Mouse (Mus musculus): Measurements from ENCODE around the gene Adamts1. TPM values are rescaled to one million over a fixed set of nuclear protein-coding genes. Genes with fewer than 3 reads are reported as not detected.

Gene Adamts1
- total and polyA plus RNA-seq, 3 experiments, result 18.4 to 32.8 (median 31.7) TPM

DNA sequence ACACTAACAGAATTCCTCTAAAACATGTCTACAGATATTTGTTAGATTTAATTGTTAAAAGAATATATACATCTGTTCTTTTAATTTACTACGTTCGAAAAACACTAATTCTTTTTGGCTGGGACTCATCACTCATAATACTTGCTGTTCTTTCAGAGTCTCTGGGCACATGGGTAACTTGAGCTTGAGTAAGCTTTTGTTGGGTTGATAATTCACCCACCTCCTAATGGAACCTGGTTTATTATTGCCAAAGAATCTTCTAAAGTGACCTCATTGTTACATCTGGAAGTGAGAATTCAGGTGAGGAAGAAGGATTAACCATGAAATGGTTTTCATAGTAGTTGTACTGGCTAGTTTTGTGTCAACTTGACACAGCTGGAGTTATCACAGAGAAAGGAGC, 21.8 kb downstream of the Adamts1 start:
- Histone ChIP-seq H3K4me1 (ENCODE audit: control insufficient read depth, insufficient read depth, low read length) (no peaks in the 10 kb centered on the region), H3K9ac (ENCODE audit: low read depth, low read length) (no peak overlapping the region), H3K27ac (no peak overlapping the region), H3K36me3 (ENCODE audit: control insufficient read depth, insufficient read depth, low read length) (no peaks in the 10 kb centered on the region), H3K4me3 (no peak overlapping the region), H3K27me3 (ENCODE audit: control insufficient read depth, insufficient read depth, low read length) (no peaks in the 10 kb centered on the region), H3K79me2 (replicated peaks; ENCODE audit: control insufficient read depth, insufficient read depth, low read length) (no peaks in the 10 kb centered on the region)
- no peak for TF ChIP-seq EP300 (IDR thresholded peaks at IDR 0.05; ENCODE audit: insufficient read depth, low read depth, low read length)
- no peak for TF ChIP-seq POLR2A (IDR thresholded peaks at IDR 0.05; ENCODE audit: insufficient read depth, low read depth, low read length)
- no peak for TF ChIP-seq CTCF (IDR thresholded peaks at IDR 0.05)
- 76% methylated on average over 2 of the region's 2 CpGs for WGBS
- intact Hi-C loops (cut with DNase I), result loop anchor here (2.0 kb wide), 1 partner anchor 20 kb away; no protein-coding TSS in a partner anchor
- DNase-seq, result no peak

- DNase-seq, result no peak
- H3K36me3 ChIP-seq (ENCODE audit: control insufficient read depth, insufficient read depth, low read length), result no peaks in the 10 kb centered on the region
- intact Hi-C loops (cut with DNase I), result loop anchor here (2.0 kb wide), 1 partner anchor 21 kb away; no protein-coding TSS in a partner anchor
- no peaks in the 10 kb centered on the region for H3K79me2 ChIP-seq (replicated peaks; ENCODE audit: control insufficient read depth, insufficient read depth, low read length)
- H3K4me1 ChIP-seq (ENCODE audit: control insufficient read depth, insufficient read depth, low read length), result no peaks in the 10 kb centered on the region
- peak; percentile 86 for TF ChIP-seq CTCF (IDR thresholded peaks at IDR 0.05)
- no peak for TF ChIP-seq EP300 (IDR thresholded peaks at IDR 0.05; ENCODE audit: insufficient read depth, low read depth, low read length)
- no peak for TF ChIP-seq POLR2A (IDR thresholded peaks at IDR 0.05; ENCODE audit: insufficient read depth, low read depth, low read length)
- no peak overlapping the region for H3K4me3 ChIP-seq
- H3K27me3 ChIP-seq (ENCODE audit: control insufficient read depth, insufficient read depth, low read length), result no peaks in the 10 kb centered on the region
- no peak overlapping the region for H3K27ac ChIP-seq
- H3K9ac ChIP-seq (ENCODE audit: low read depth, low read length), result no peak overlapping the region
These were observed 23.1 kb downstream of the Adamts1 start for GRCm38 (mm10) chr16:85779775-85780174.

DNA sequence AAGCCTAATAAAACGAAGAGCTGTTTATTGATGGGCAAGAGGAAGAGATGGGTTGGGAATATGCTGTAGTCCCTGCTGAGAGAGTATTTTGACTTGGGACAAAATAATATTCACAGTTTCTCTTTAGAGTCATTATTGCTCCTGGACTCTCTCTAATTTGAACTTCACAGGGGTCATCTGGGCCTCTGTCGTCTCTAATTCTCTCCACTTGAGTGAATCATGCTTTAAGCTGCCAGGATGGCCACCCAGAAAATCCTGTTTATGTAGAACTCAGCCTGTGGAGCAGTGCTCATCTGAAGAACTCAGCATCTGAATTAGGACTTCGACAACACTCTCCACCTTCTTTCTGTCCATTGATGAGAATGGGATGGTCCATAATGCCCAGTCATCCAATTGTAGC, 30.6 kb downstream of the Adamts1 start:
- Histone ChIP-seq H3K27me3 (ENCODE audit: control insufficient read depth, insufficient read depth, low read length) (no peaks in the 10 kb centered on the region), H3K4me3 (no peak overlapping the region), H3K79me2 (replicated peaks; ENCODE audit: control insufficient read depth, insufficient read depth, low read length) (no peaks in the 10 kb centered on the region), H3K9ac (ENCODE audit: low read depth, low read length) (no peak overlapping the region), H3K4me1 (ENCODE audit: control insufficient read depth, insufficient read depth, low read length) (no peaks in the 10 kb centered on the region), H3K27ac (no peak overlapping the region), H3K36me3 (ENCODE audit: control insufficient read depth, insufficient read depth, low read length) (no peaks in the 10 kb centered on the region)
- TF ChIP-seq EP300 (IDR thresholded peaks at IDR 0.05; ENCODE audit: insufficient read depth, low read depth, low read length) (no peak), POLR2A (IDR thresholded peaks at IDR 0.05; ENCODE audit: insufficient read depth, low read depth, low read length) (no peak), CTCF (IDR thresholded peaks at IDR 0.05) (no peak)
- no peak for DNase-seq
- WGBS, result 79% methylated on average over 3 of the region's 3 CpGs
- intact Hi-C loops (cut with DNase I), result no loop called here

- Histone ChIP-seq H3K4me1 (ENCODE audit: control insufficient read depth, insufficient read depth, low read length) (peaks cover 3% of the 10 kb centered on the region), H3K9ac (ENCODE audit: low read depth, low read length) (no peak overlapping the region), H3K4me3 (no peak overlapping the region), H3K27me3 (ENCODE audit: control insufficient read depth, insufficient read depth, low read length) (no peaks in the 10 kb centered on the region), H3K36me3 (ENCODE audit: control insufficient read depth, insufficient read depth, low read length) (no peaks in the 10 kb centered on the region), H3K27ac (no peak overlapping the region), H3K79me2 (replicated peaks; ENCODE audit: control insufficient read depth, insufficient read depth, low read length) (no peaks in the 10 kb centered on the region)
- WGBS, result 75% methylated on average over 4 of the region's 4 CpGs
- DNase-seq, result no peak
- intact Hi-C loops (cut with DNase I), result no loop called here
- TF ChIP-seq CTCF (IDR thresholded peaks at IDR 0.05), result no peak
- TF ChIP-seq POLR2A (IDR thresholded peaks at IDR 0.05; ENCODE audit: insufficient read depth, low read depth, low read length), result no peak
- no peak for TF ChIP-seq EP300 (IDR thresholded peaks at IDR 0.05; ENCODE audit: insufficient read depth, low read depth, low read length)
These were observed 35.6 kb downstream of the Adamts1 start for GRCm38 (mm10) chr16:85767341-85767740.

DNA sequence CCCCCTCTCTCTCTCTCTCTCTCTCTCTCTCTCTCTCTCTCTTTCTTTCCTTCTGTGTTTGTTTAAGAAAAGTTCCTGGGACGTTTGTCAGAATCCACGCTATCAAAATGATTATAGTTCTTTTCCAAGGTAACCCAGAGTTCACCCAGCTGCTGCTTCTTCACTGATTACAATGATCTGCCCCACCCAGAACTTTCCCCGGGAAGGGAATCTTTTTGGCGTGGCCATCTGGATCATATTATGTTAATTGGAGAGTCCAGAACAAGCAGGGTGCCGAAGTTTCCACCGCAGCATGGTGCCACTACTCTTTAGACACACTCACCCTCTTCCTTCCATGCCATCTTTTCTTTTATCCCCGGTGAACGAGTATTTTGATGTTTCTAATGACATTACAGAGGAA, 37.2 kb downstream of the Adamts1 start:
- peaks cover 3% of the 10 kb centered on the region for H3K4me1 ChIP-seq (ENCODE audit: control insufficient read depth, insufficient read depth, low read length)
- 31% methylated on average over 8 of the region's 8 CpGs for WGBS
- no peak overlapping the region for H3K9ac ChIP-seq (ENCODE audit: low read depth, low read length)
- intact Hi-C loops (cut with DNase I), result no loop called here
- TF ChIP-seq POLR2A (IDR thresholded peaks at IDR 0.05; ENCODE audit: insufficient read depth, low read depth, low read length), result no peak
- no peak for TF ChIP-seq CTCF (IDR thresholded peaks at IDR 0.05)
- no peak for TF ChIP-seq EP300 (IDR thresholded peaks at IDR 0.05; ENCODE audit: insufficient read depth, low read depth, low read length)
- H3K27me3 ChIP-seq (ENCODE audit: control insufficient read depth, insufficient read depth, low read length), result no peaks in the 10 kb centered on the region
- H3K79me2 ChIP-seq (replicated peaks; ENCODE audit: control insufficient read depth, insufficient read depth, low read length), result no peaks in the 10 kb centered on the region
- H3K4me3 ChIP-seq, result no peak overlapping the region
- no peak overlapping the region for H3K27ac ChIP-seq
- no peak for DNase-seq
- H3K36me3 ChIP-seq (ENCODE audit: control insufficient read depth, insufficient read depth, low read length), result no peaks in the 10 kb centered on the region

DNA sequence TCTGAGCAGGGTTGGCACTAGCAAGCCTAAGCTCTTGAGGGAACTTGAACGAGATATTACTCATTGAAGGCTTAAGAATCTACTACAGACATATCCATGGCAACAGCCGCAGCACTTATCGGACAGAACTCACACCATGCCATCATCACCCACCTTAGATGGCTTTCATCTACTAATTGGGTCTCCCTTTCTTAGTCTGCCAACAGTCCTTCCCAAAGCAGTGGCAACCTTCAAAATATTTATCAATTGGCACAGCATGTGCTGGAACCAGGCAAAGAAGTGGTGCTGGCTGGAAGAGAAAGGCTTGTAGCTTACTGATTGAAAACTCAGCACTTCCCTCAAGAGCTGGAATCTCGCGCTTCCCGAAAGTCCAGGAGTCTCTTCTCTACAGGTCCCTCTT, 37.7 kb downstream of the Adamts1 start:
- no peak overlapping the region for H3K4me3 ChIP-seq
- peaks cover 3% of the 10 kb centered on the region for H3K4me1 ChIP-seq (ENCODE audit: control insufficient read depth, insufficient read depth, low read length)
- intact Hi-C loops (cut with DNase I), result no loop called here
- 53% methylated on average over 6 of the region's 6 CpGs for WGBS
- peak in 1 of 2 experiments; percentile 36 for DNase-seq
- H3K9ac ChIP-seq (ENCODE audit: low read depth, low read length), result no peak overlapping the region
- TF ChIP-seq EP300 (IDR thresholded peaks at IDR 0.05; ENCODE audit: insufficient read depth, low read depth, low read length), result no peak
- H3K27ac ChIP-seq, result no peak overlapping the region
- H3K27me3 ChIP-seq (ENCODE audit: control insufficient read depth, insufficient read depth, low read length), result no peaks in the 10 kb centered on the region
- no peaks in the 10 kb centered on the region for H3K36me3 ChIP-seq (ENCODE audit: control insufficient read depth, insufficient read depth, low read length)
- H3K79me2 ChIP-seq (replicated peaks; ENCODE audit: control insufficient read depth, insufficient read depth, low read length), result no peaks in the 10 kb centered on the region
